Mouse (Mus musculus): ENCODE results near the gene Sh3pxd2a.

Sh3pxd2a gene

DNA sequence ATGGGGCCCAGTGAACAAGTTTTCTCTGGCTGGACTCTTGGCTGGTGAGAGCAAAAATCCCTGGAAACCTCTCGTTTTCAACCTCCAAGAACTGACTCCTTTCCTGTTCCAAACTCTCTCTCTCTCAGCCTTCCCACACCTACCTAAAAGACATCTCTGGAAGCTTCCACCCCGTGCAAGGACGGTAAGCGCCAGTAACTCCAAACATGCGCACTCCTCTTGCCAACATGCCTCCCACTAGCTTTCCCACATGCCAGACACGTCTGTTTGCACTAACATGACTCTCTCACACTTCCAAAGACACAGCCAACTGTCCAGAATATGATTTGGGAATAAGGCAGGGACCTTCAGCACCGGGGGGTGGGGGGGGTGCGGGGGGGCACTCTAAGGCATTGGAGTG lies 203.0 kb downstream of the Sh3pxd2a start:
- DNase-seq = no peak

DNA sequence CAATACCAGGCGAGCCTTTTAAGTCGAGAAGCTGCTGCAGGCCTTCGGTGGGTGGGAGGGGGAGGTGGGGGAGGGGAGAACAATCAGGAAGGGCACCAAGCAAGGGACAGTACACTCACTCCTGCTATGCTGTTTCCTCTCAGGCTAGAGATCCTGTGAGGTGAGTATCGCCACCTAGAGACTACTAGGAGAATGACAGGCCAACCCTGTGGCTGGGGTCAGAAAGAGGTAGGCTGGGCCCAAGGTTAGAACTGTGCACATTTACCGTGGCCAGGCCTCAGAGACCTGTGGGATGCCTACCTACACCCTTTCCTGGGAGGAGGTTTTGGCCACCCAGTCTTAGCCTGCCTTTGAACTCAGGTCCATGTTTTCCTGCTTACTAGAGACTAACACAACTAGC lies 204.6 kb downstream of the Sh3pxd2a start:
- DNase-seq = peak; percentile 53

GRCm38 (mm10) chr19:47255919-47256318 lies 208.3 kb downstream of the Sh3pxd2a start:
- no peak for DNase-seq

GRCm38 (mm10) chr19:47255036-47255435 lies 209.2 kb downstream of the Sh3pxd2a start:
- DNase-seq = no peak

- DNase-seq = no peak
Observed at GRCm38 (mm10) chr19:47253053-47253628, 211.1 kb downstream of the Sh3pxd2a start.

DNA sequence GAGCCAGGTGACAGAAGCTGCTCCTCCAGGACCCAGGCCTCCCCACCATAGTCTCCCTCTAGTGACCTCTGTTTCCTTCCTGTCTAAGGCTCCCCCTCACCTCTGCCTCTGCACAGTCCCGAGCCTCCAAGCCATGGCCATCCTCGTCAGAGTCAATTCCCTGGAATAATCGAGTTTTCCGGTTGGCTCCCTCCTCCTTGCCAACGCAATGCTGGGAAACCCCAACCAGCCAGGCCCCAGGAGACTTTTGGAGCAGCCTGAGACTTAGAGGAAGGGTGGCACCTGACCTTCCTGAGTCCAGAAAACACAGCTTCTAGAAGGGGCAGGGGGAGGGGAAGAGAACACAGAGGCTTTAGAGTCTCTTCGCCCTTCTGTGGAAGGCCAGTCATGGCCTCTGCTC lies 213.3 kb downstream of the Sh3pxd2a start:
- no peak for DNase-seq

GRCm38 (mm10) chr19:47248906-47249568 lies 215.2 kb downstream of the Sh3pxd2a start:
- peak; percentile 28 for DNase-seq

GRCm38 (mm10) chr19:47248296-47248695 lies 215.9 kb downstream of the Sh3pxd2a start:
- DNase-seq = no peak

GRCm38 (mm10) chr19:47247791-47248190 lies 216.4 kb downstream of the Sh3pxd2a start:
- DNase-seq = peak; percentile 81

- DNase-seq = no peak
Observed at GRCm38 (mm10) chr19:47245512-47245911, 218.7 kb downstream of the Sh3pxd2a start.

DNA sequence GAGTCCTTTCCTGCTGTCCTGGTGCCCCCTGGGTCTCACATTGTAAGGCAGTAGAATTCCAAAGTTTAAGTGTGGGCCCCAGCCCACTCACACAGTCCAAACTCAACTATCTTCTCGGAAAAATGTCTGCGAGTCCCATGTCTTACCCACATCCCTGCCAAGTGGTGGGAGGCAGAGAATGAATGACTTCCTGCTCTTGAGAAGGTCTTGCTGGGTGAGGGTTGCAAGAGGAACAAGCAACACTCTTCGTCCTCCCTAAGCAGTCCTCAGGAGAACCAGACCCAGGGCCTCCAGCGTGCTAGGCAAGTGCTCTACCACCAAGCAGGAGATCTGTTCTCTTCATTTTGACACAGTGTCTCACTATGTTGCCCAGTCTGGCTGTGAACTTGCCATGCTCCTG lies 222.0 kb downstream of the Sh3pxd2a start:
- DNase-seq = no peak

- DNase-seq = no peak
Observed at GRCm38 (mm10) chr19:47240957-47241356, 223.2 kb downstream of the Sh3pxd2a start.

GRCm38 (mm10) chr19:47240076-47240475 lies 224.1 kb downstream of the Sh3pxd2a start:
- no peak for DNase-seq

DNA sequence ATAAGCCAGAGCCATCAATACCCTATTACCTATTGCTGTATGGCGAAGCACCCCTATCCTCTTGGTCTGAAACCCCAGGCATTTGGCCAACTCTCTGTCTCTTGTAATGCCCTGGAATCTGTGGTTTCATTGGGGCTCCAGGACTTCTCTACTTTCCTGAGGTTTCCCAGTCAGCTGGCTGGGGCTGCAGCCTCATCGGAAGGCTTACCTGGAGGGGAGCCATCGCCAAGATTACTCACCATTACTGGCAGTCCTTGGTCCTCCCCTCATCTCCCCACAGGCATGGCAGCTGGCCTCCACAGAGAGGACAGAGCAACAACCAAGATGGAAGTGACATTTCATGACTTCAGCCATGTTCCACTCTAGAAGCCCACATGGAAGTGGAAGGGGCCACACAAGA lies 231.1 kb downstream of the Sh3pxd2a start:
- no peak for DNase-seq

- no peak for DNase-seq
Observed at GRCm38 (mm10) chr19:47232077-47232865, 231.9 kb downstream of the Sh3pxd2a start.

DNA sequence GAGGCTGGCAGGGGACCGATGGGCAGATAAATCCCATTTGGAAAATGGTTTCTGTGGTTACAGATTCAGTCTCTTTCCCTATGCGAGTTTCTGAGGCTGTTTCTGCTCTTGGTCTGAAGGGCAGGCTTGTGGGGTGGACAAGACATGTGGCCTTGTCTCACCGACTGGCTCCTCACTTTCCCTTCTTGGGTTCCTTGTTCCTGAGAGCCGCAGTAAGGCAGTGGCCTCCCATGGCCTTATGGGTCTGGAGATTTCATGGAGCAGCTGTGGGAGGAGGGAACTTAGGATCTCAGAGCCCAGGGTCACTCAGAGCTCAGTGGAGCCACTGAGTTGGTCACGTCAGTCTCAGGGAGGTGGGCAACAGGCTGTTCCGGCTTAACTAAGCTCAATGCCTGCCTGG lies 232.8 kb downstream of the Sh3pxd2a start:
- no peak for DNase-seq

DNA sequence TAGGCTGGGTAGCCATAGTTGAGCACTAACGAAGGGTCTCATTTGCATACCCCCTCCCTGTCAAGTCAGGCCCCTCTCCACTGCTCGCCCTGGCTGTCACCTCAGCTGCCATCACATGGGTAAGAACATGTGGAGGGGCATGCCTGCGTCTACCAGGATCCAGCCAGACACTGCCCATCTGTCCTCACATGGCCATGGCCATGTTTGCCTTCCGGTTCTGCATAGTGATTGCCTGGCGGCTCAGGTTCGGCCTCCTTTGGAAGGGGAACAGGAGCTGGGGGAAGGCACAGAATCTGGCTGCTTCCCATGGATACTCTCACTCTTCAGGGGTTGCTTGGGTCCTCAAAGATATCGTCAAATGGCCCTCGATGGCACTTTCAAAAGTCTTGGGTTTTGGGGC lies 233.5 kb downstream of the Sh3pxd2a start:
- DNase-seq = no peak

- DNase-seq = no peak
Observed at GRCm38 (mm10) chr19:47230082-47230481, 234.1 kb downstream of the Sh3pxd2a start.

DNA sequence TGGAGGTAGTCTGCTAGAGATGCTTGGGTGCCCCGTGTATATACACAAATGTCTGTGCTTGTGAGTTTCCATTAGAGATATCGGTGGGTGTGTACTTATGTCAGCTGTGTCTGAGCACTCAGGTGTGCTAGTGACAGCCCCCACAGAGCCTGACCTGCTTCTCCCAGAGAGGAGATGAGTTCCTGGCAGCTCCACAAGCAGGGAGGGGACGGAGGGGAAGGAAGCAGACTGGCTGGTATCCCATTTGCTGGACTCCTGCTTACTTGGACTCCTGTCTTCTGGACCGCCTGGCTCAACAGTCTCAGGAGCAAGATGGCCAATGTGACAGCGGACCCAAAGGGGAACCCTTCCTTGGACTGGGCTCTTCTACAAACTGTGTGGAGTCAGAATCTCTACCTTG lies 234.7 kb downstream of the Sh3pxd2a start:
- no peak for DNase-seq

- peak; percentile 16 for DNase-seq
Observed at GRCm38 (mm10) chr19:47228725-47229252, 235.4 kb downstream of the Sh3pxd2a start.

DNA sequence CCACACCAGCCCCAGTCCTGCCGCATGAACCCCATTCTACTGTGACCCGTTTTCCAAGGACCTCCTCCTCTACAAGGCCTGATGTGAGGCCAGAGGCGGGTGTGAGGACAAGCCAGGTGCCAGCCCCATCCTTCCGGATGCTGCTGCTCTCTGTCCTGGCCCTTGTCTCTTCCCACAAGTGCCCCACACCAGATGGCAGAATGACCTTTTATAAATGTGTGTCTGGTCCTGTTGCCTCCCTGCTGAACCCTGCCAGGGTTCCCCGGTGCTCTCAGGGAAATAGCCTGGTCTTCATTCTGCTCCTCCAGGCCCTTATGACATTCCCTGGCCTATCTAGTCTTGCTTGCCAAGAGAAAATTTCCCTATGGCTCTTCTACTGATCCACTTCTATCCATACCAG lies 238.4 kb downstream of the Sh3pxd2a start:
- DNase-seq = no peak

- DNase-seq = no peak
Observed at GRCm38 (mm10) chr19:47224743-47225142, 239.5 kb downstream of the Sh3pxd2a start.

- DNase-seq = no peak
Observed at GRCm38 (mm10) chr19:47222841-47223557, 241.2 kb downstream of the Sh3pxd2a start.
